Mouse (Mus musculus): ENCODE data around the gene Ncor2. TPM values are rescaled to one million over a fixed set of nuclear protein-coding genes. Genes with fewer than 3 reads are reported as not detected.

Gene Ncor2
- total RNA-seq, 2 experiments from 2014 or later = 0.91 to 37.3 TPM

- ATAC-seq (replicated peaks; ENCODE audit: low FRiP score, poor library complexity, severe bottlenecking) = no peak
These were observed 173.0 kb downstream of the Ncor2 start for GRCm38 (mm10) chr5:125005871-125006652.

- ATAC-seq (replicated peaks; ENCODE audit: low FRiP score, poor library complexity, severe bottlenecking) = no peak
These were observed 175.2 kb downstream of the Ncor2 start for GRCm38 (mm10) chr5:125003873-125004255.

- no peak for ATAC-seq (replicated peaks; ENCODE audit: low FRiP score, poor library complexity, severe bottlenecking)
These were observed 175.8 kb downstream of the Ncor2 start, which contains the start of gene Rflna for GRCm38 (mm10) chr5:125002969-125003872. Gene Rflna, plus strand, starts transcription at chr5:125003221.

DNA sequence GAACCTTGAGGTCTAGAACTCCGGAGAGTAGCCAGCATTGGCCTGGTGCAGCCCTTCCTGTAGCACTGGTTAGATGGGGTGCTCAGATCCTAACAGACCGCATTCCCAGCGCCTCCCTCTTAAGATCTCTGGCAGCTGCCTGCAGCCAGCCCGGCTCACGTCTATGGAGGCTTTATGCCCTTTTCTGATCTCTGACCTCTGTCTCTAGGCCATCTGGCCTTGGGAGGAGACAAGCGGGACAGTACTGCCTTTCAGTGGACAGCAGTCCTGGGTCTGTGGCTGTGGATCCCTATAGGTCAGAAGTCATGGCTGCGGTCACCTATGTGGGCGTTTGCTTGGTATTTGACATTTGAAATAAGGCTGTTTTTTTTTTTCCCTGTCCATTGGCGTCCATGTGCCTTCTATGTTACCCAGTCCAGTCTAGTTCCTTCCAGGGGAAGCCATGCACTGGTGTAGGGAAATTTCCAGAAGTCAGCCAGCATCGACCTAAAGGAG lies 178.2 kb downstream of the Ncor2 start:
- no peak for ATAC-seq (replicated peaks; ENCODE audit: low FRiP score, poor library complexity, severe bottlenecking)

GRCm38 (mm10) chr5:124997913-124998312 lies 181.1 kb downstream of the Ncor2 start:
- no peak for ATAC-seq (replicated peaks; ENCODE audit: low FRiP score, poor library complexity, severe bottlenecking)

- no peak for ATAC-seq (replicated peaks; ENCODE audit: low FRiP score, poor library complexity, severe bottlenecking)
These were observed 182.2 kb downstream of the Ncor2 start for GRCm38 (mm10) chr5:124996816-124997215.

DNA sequence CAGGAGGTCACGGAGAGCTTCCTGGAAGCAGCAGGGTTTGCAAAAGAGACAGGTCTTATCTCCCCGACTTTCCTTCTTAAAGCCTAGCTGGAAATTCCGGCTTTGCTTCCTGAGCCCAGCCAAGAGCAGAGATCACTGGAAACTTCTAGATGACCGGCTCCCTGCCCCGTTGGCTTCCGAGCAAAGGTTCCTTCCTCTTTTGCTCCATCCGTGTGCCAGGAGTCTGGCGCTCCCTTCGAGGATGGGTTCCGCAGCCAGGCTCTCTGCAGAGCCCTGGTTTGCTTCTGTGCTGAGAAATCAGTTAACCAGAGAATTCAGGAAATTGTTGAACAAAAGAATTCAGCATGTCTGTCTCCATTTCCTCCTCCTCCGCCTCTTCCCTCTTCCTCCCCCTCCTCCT lies 186.1 kb downstream of the Ncor2 start:
- no peak for ATAC-seq (replicated peaks; ENCODE audit: low FRiP score, poor library complexity, severe bottlenecking)

- ATAC-seq (replicated peaks; ENCODE audit: low FRiP score, poor library complexity, severe bottlenecking) = no peak
These were observed 186.7 kb downstream of the Ncor2 start for GRCm38 (mm10) chr5:124992323-124992722.

DNA sequence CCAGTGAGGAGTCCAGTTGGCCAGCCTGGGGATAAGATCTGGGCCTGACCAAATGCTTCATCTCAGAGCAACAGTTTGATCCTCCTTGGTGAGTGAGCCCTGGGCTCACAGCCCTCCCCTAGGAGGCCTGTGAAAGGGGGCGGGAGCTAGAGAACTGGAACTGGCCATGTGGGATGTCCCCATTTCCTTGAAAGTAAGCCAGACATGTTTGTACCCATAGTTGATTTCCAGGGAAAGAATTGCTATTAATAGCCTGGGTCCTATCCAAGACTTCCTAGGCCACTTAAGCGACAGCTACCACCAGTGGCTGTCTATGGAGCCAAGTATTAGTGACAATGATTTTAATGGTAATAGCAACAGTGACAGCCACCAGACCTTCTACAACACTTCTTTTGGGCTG lies 189.3 kb downstream of the Ncor2 start:
- ATAC-seq (replicated peaks; ENCODE audit: low FRiP score, poor library complexity, severe bottlenecking) = no peak

DNA sequence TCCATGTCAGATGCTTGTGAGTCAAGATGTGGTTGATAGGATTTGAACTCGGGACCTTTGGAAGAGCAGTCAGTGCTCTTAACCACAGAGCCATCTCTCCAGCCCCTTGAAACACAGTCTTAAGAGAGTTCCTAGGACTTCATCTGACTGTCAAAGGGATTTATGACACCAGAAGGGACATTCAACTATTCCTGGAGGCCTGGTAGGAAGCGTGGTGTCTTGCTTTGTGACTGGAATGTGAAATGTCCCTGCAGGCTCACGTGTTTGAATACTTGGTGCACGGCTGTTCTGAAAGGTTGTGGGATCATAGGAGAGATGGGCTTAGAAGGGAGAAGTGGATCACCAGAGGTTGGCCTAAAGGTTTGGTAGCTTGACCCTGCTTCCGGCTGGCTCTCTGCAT lies 192.4 kb downstream of the Ncor2 start:
- no peak for ATAC-seq (replicated peaks; ENCODE audit: low FRiP score, poor library complexity, severe bottlenecking)

DNA sequence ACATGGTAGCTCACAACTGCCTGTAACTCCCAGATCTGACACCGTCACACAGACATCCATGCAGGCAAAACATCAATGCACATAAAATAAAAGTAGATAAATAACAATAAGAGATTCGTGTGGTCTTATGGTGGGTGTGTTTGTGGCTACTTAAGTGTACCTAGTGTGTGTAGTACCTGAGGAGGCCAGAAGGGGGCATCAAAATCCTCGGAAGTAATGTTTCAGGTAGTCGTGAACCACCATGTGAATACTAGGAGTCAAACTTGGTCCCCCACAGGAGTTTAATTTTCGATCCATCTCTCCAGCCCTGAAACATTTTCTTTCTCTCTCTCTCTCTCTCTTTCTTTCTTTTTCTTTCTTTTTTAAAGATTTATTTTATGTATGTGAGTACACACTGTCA lies 192.8 kb downstream of the Ncor2 start:
- no peak for ATAC-seq (replicated peaks; ENCODE audit: low FRiP score, poor library complexity, severe bottlenecking)

DNA sequence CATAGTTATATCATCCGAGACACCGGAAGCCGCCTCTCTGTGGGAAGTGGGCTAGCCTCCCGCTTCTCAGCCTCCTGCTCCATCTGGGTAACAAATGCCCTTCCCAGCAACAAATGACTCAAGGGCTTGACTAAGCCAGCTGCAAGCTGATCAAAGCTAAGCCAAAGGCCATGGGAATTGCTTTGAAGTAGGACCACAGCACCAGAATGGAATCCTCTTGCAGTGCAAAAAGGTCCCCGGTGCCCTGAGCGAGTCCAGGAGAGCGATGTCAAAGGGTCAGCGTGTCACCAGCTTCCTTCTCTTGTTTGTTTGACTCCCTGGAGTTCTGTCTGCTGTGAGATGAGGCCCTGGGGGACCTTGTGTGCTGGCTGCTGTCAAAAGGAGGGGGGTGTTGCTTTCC lies 209.2 kb downstream of the Ncor2 start:
- no peak for ATAC-seq (replicated peaks; ENCODE audit: low FRiP score, poor library complexity, severe bottlenecking)

Other genes starting within 250 kb of the Ncor2 start
- not detected in 2 replicates for gene Rflna, start 176.0 kb downstream of the Ncor2 start, total RNA-seq (2015; ENCODE audit: low replicate concordance)
- gene Rflna, start 176.0 kb downstream of the Ncor2 start, total RNA-seq (2017; ENCODE audit: low replicate concordance) = not detected in 2 replicates
- gene Scarb1, start 161.9 kb upstream of the Ncor2 start, total RNA-seq (2015; ENCODE audit: low replicate concordance) = 33.9 and 39.0 TPM in 2 replicates
- gene Scarb1, start 161.9 kb upstream of the Ncor2 start, total RNA-seq (2017; ENCODE audit: low replicate concordance) = 35.3 and 44.2 TPM in 2 replicates
- not detected in 2 replicates for gene Gm10382, start 210.1 kb upstream of the Ncor2 start, total RNA-seq (2015; ENCODE audit: low replicate concordance)
- gene Gm10382, start 210.1 kb upstream of the Ncor2 start, total RNA-seq (2017; ENCODE audit: low replicate concordance) = not detected in 2 replicates
- 158 and 186 TPM in 2 replicates for gene Ubc, start 211.0 kb upstream of the Ncor2 start, total RNA-seq (2015; ENCODE audit: low replicate concordance)
- gene Ubc, start 211.0 kb upstream of the Ncor2 start, total RNA-seq (2017; ENCODE audit: low replicate concordance) = 215 and 222 TPM in 2 replicates